Mouse (Mus musculus) heart, embryonic 16.5 days (tissue): ENCODE data around the gene Caskin2. TPM values are rescaled to one million over a fixed set of nuclear protein-coding genes. Genes with fewer than 3 reads are reported as not detected.
"Not testable (repeated sequence)": the region's sequence is repeated elsewhere in the genome, so short reads cannot be mapped to it uniquely, and the experiment has no call there.

Experiments
- ATAC-seq: fragments of 200-750 bp; cut with Nextera tagmentation; replicated peaks from 2 replicates; pipeline ENCODE4 v1.8.0; 2017; ENCODE audit warnings: moderate number of reproducible peaks; ENCODE audit not compliant: insufficient read depth, low FRiP score; ENCODE audit errors: extremely low read depth
- H3K27ac ChIP-seq: fragments of 300-500 bp; sonication (generic); 2 replicates; pipeline ENCODE4 v1.5.1; 2014; ENCODE audit warnings: mild to moderate bottlenecking, low read length, control low read depth, moderate library complexity
- H3K27me3 ChIP-seq: fragments of 300-500 bp; sonication (generic); 2 replicates; pipeline ENCODE4 v1.6.1; 2014; ENCODE audit warnings: low read length, mixed read lengths; ENCODE audit not compliant: control insufficient read depth, insufficient read depth
- H3K36me3 ChIP-seq: fragments of 300-500 bp; sonication (generic); 2 replicates; pipeline ENCODE4 v1.6.1; 2014; ENCODE audit not compliant: control insufficient read depth, insufficient read depth
- H3K4me1 ChIP-seq: fragments of 300-500 bp; sonication (generic); 2 replicates; pipeline ENCODE4 v1.6.1; 2014; ENCODE audit warnings: low read length, mixed read lengths; ENCODE audit not compliant: control insufficient read depth, insufficient read depth
- H3K4me2 ChIP-seq: fragments of 300-500 bp; sonication (generic); 2 replicates; pipeline ENCODE4 v1.6.1; 2014; ENCODE audit warnings: low read depth, mild to moderate bottlenecking, control low read depth, low read length
- H3K4me3 ChIP-seq: fragments of 300-500 bp; sonication (generic); 2 replicates; pipeline ENCODE4 v1.5.1; 2014; ENCODE audit warnings: mild to moderate bottlenecking, control low read depth, low read length
- H3K9ac ChIP-seq: fragments of 300-500 bp; sonication (generic); 2 replicates; pipeline ENCODE4 v1.6.1; 2014; ENCODE audit warnings: low read length, control low read depth
- H3K9me3 ChIP-seq: fragments of 300-500 bp; sonication (generic); replicated peaks from 2 replicates; pipeline ENCODE4 v1.6.1; 2016; ENCODE audit warnings: low read length; ENCODE audit not compliant: control insufficient read depth
- WGBS: fragments of 180-500 bp; shearing (Covaris S2); extraction: QIAGEN DNeasy Blood & Tissue Kit; methylation state at CpG from one replicate; pipeline ENCODE4 v1.1.7; 2014; 5-methylcytosine and 5-hydroxymethylcytosine counted together
- microRNA-seq: library from miRNA; unstranded; fragments of <30 nt; microRNA quantifications from one replicate; pipeline ENCODE4, GENCODE M21; 2017
- polyA plus RNA-seq: library from polyadenylated mRNA; unstranded; fragments of >200 nt; fragmentation: Nextera tagmentation; extraction: Ambion mirVana; gene quantifications from 2 replicates; pipeline ENCODE4 v1.2.1, GENCODE M21; 2015

Gene Caskin2
- polyA plus RNA-seq, 1 experiment from 2014 or later = 18.9 TPM

GRCm38 (mm10) chr11:115765103-115765606, 48.3 kb downstream of the Caskin2 start, which contains the start of gene Tmem94:
Gene Tmem94, plus strand, starts transcription at chr11:115765433.
- H3K4me2 ChIP-seq = peak within 1 kb of the TSS; percentile 80

DNA sequence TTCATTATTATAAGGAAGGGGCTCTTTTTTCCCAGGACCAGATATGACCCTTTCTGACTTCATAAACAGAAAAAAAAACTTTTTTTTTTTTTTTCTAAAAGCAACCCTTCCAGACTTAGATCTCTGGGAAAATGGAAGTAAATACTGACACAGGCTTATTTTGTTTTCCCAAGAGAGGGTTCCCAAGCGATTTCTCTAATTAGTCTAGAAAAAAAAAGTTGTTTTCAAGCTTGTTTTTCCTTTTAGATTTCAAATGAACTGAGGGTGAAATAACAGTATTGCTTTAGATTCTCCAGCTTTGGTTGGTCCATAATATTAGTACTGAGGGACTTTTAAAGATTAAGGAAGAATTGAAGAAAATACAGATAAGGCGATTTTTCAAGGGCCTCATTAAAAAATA, 48.7 kb downstream of the Caskin2 start:
- Histone ChIP-seq H3K27ac (peak overlapping the region; percentile 61), H3K4me2 (peak overlapping the region; percentile 70), H3K36me3 (no peaks in the 10 kb centered on the region), H3K9ac (peak overlapping the region; percentile 74), H3K9me3 (no peaks in the 10 kb centered on the region), H3K4me3 (peak overlapping the region; percentile 79), H3K4me1 (peaks cover 22% of the 10 kb centered on the region), H3K27me3 (no peaks in the 10 kb centered on the region)
- ATAC-seq = no peak
- WGBS = 32% methylated on average over 2 of the region's 2 CpGs

More at GRCm38 (mm10) chr11:115765103-115765606, 48.3 kb downstream of the Caskin2 start, which contains the start of gene Tmem94:
- H3K4me1 ChIP-seq = peaks cover 26% of the 10 kb centered on the region
- no peaks in the 10 kb centered on the region for H3K36me3 ChIP-seq
- peak within 1 kb of the TSS; percentile 79 for H3K4me3 ChIP-seq
- H3K9me3 ChIP-seq = no peaks in the 10 kb centered on the region
- ATAC-seq = peak; percentile 92
- no peaks in the 10 kb centered on the region for H3K27me3 ChIP-seq
- under 1% methylated on average over 32 of the region's 32 CpGs for WGBS
- H3K9ac ChIP-seq = peak within 1 kb of the TSS; percentile 92
- H3K27ac ChIP-seq = peak within 1 kb of the TSS; percentile 99

GRCm38 (mm10) chr11:115762176-115762575, 51.3 kb downstream of the Caskin2 start:
- not testable (repeated sequence) for H3K4me3 ChIP-seq, ATAC-seq, H3K9me3 ChIP-seq, H3K9ac ChIP-seq, H3K4me2 ChIP-seq, H3K27me3 ChIP-seq, H3K4me1 ChIP-seq, H3K27ac ChIP-seq, H3K36me3 ChIP-seq
- 90% methylated on average over 7 of the region's 7 CpGs for WGBS

DNA sequence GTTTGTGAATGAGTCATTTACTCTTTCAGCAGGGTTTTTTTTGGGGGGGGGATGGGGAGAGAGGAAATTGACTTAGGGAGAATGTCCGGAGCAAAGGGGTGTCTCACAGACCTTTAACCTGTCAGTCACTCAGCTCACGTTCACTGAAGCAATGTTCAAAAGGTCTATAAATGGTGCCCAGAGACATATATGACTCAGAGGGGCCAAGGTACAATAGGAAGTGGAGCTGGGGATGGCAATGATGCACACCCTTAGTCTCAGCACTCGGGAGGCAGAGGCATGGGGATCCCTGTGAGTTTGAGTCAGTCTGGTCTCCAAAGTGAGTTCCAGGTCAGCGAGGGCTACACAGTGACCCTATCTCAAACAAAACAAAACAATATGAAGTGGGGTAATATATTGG, 60.0 kb downstream of the Caskin2 start:
- H3K4me2 ChIP-seq = no peak overlapping the region
- WGBS = 69% methylated on average over 4 of the region's 4 CpGs
- H3K9me3 ChIP-seq = no peaks in the 10 kb centered on the region
- no peaks in the 10 kb centered on the region for H3K27me3 ChIP-seq
- no peak overlapping the region for H3K27ac ChIP-seq
- no peak for ATAC-seq
- H3K9ac ChIP-seq = no peak overlapping the region
- no peak overlapping the region for H3K4me3 ChIP-seq
- H3K4me1 ChIP-seq = no peaks in the 10 kb centered on the region
- H3K36me3 ChIP-seq = no peaks in the 10 kb centered on the region

- H3K4me2 ChIP-seq = no peak overlapping the region
- H3K9me3 ChIP-seq = no peaks in the 10 kb centered on the region
- no peak overlapping the region for H3K9ac ChIP-seq
- ATAC-seq = no peak
- no peak overlapping the region for H3K27ac ChIP-seq
- H3K4me1 ChIP-seq = no peaks in the 10 kb centered on the region
- H3K27me3 ChIP-seq = no peaks in the 10 kb centered on the region
- no peaks in the 10 kb centered on the region for H3K36me3 ChIP-seq
- 75% methylated on average over 7 of the region's 7 CpGs for whole genome bisulfite sequencing
- no peak overlapping the region for H3K4me3 ChIP-seq
Observed at GRCm38 (mm10) chr11:115752653-115753052, 60.8 kb downstream of the Caskin2 start.

GRCm38 (mm10) chr11:115751725-115752124, 61.7 kb downstream of the Caskin2 start:
- 44% methylated on average over 2 of the region's 2 CpGs for WGBS
- Histone ChIP-seq H3K4me2 (no peak overlapping the region), H3K36me3 (no peaks in the 10 kb centered on the region), H3K4me1 (peaks cover 6% of the 10 kb centered on the region), H3K9me3 (no peaks in the 10 kb centered on the region), H3K4me3 (no peak overlapping the region), H3K27me3 (no peaks in the 10 kb centered on the region), H3K9ac (no peak overlapping the region), H3K27ac (no peak overlapping the region)
- no peak for ATAC-seq

DNA sequence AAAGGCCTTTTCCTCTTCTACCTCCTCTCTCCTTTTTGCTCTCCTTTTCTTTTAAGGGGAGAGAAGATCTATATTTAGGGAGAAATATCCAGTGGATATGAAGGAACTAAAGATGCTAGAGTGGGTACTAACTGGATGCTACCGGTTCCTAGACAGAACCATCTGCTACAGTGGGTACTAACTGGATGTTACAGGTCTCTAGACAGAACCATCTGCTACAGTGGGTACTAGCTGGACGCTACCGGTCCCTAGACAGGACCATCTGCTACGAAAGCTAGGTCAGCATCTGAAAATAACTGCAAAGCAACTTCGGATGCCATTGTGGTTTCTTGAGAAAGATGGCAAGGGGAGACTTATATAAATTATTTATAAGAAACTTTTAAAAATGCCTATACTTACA, 63.6 kb downstream of the Caskin2 start:
- no peak overlapping the region for H3K4me2 ChIP-seq
- no peak for ATAC-seq
- peaks cover 6% of the 10 kb centered on the region for H3K4me1 ChIP-seq
- no peaks in the 10 kb centered on the region for H3K36me3 ChIP-seq
- H3K27ac ChIP-seq = no peak overlapping the region
- H3K27me3 ChIP-seq = no peaks in the 10 kb centered on the region
- H3K4me3 ChIP-seq = no peak overlapping the region
- WGBS = 89% methylated on average over 5 of the region's 5 CpGs
- H3K9me3 ChIP-seq = no peaks in the 10 kb centered on the region
- no peak overlapping the region for H3K9ac ChIP-seq

Small RNA genes lying within 50 kb of the gene (microRNA-seq; reads per million reads assigned to microRNA genes)
- 0.79 reads per million for gene Mir5621

Other genes starting within 250 kb of the Caskin2 start
- gene Nup85, start 249.2 kb downstream of the Caskin2 start, polyA plus RNA-seq = 107 and 117 TPM in 2 replicates
- gene Mrps7, start 209.7 kb downstream of the Caskin2 start, polyA plus RNA-seq = 84.4 and 86.2 TPM in 2 replicates
- 15.4 and 18.8 TPM in 2 replicates for gene Gga3, start 209.6 kb downstream of the Caskin2 start, polyA plus RNA-seq
- 41.5 and 42.0 TPM in 2 replicates for gene Mif4gd, start 200.7 kb downstream of the Caskin2 start, polyA plus RNA-seq
- gene Slc25a19, start 185.3 kb downstream of the Caskin2 start, polyA plus RNA-seq = 55.7 and 58.1 TPM in 2 replicates
- gene Grb2, start 105.0 kb downstream of the Caskin2 start, polyA plus RNA-seq = 103 and 118 TPM in 2 replicates
- gene Tmem94, start 48.2 kb downstream of the Caskin2 start, polyA plus RNA-seq = 36.8 and 43.1 TPM in 2 replicates
- 26.2 and 28.3 TPM in 2 replicates for gene Tsen54, start 1.1 kb upstream of the Caskin2 start, polyA plus RNA-seq
- gene Llgl2, start 10.4 kb upstream of the Caskin2 start, polyA plus RNA-seq = 17.7 and 18.2 TPM in 2 replicates
- 0.17 and 1.7 TPM in 2 replicates for gene Myo15b, start 44.8 kb upstream of the Caskin2 start, polyA plus RNA-seq
- 68.4 and 82.9 TPM in 2 replicates for gene Smim5, start 86.3 kb upstream of the Caskin2 start, polyA plus RNA-seq
- 3.7 and 5.7 TPM in 2 replicates for gene Smim6, start 98.4 kb upstream of the Caskin2 start, polyA plus RNA-seq
- 20.2 and 23.5 TPM in 2 replicates for gene Sap30bp, start 119.6 kb upstream of the Caskin2 start, polyA plus RNA-seq
- gene Recql5, start 119.8 kb upstream of the Caskin2 start, polyA plus RNA-seq = 13.2 and 13.6 TPM in 2 replicates
- 2.7 and 4.4 TPM in 2 replicates for gene Itgb4, start 161.1 kb upstream of the Caskin2 start, polyA plus RNA-seq
- gene Galk1, start 199.1 kb upstream of the Caskin2 start, polyA plus RNA-seq = 142 and 153 TPM in 2 replicates
- gene H3f3b, start 214.3 kb upstream of the Caskin2 start, polyA plus RNA-seq = 661 and 709 TPM in 2 replicates
- 22.7 and 23.2 TPM in 2 replicates for gene Unk, start 216.7 kb upstream of the Caskin2 start, polyA plus RNA-seq